Mouse (Mus musculus) liver, adult 2 months (tissue): ENCODE data around the gene Tmprss3. TPM values are rescaled to one million over a fixed set of nuclear protein-coding genes. Genes with fewer than 3 reads are reported as not detected.

Source experiments
- DNase-seq: peaks from one replicate; pipeline ENCODE4 v3.0.0-alpha.2; 2011; ENCODE audit warnings: low read depth, low spot score; ENCODE audit errors: extremely low read depth
- H3K27ac ChIP-seq: fragments of 200-500 bp; replicated peaks from 2 replicates; pipeline ENCODE4 v1.5.1; 2012; ENCODE audit warnings: low read depth, mild to moderate bottlenecking, control low read depth, inconsistent platforms, low read length; ENCODE audit not compliant: insufficient read depth
- H3K27me3 ChIP-seq: fragments of 200-500 bp; 2 replicates; pipeline ENCODE4 v1.6.1; 2012; ENCODE audit warnings: mild to moderate bottlenecking, moderate library complexity, low read length, inconsistent platforms; ENCODE audit not compliant: control insufficient read depth, insufficient read depth
- H3K36me3 ChIP-seq: fragments of 200-500 bp; 2 replicates; pipeline ENCODE4 v1.6.1; 2012; ENCODE audit warnings: low read length, inconsistent platforms; ENCODE audit not compliant: control insufficient read depth, insufficient read depth
- H3K4me1 ChIP-seq: fragments of 200-500 bp; 2 replicates; pipeline ENCODE4 v1.6.1; 2011; ENCODE audit warnings: low read length; ENCODE audit not compliant: control insufficient read depth, insufficient read depth
- H3K4me3 ChIP-seq: fragments of 200-500 bp; 2 replicates; pipeline ENCODE4 v1.5.1; 2011; ENCODE audit warnings: low read depth, mild to moderate bottlenecking, control low read depth, low read length, moderate library complexity; ENCODE audit not compliant: insufficient read depth
- H3K79me2 ChIP-seq: fragments of 200-500 bp; 2 replicates; pipeline ENCODE4 v1.6.1; 2012; ENCODE audit warnings: inconsistent platforms, mild to moderate bottlenecking, low read length, moderate library complexity; ENCODE audit not compliant: control insufficient read depth, insufficient read depth
- H3K9ac ChIP-seq: fragments of 200-500 bp; 2 replicates; pipeline ENCODE4 v1.6.1; 2012; ENCODE audit warnings: low read depth, mild to moderate bottlenecking, control low read depth, inconsistent platforms, low read length
- CTCF ChIP-seq: fragments of 200-500 bp; IDR thresholded peaks from 2 replicates; pipeline ENCODE4 v1.5.1; 2011; ENCODE audit warnings: low read depth, low read length, control low read depth
- POLR2A ChIP-seq: fragments of 200-500 bp; IDR thresholded peaks from 2 replicates; pipeline ENCODE4 v1.6.1; 2011; ENCODE audit warnings: low read length, control low read depth; ENCODE audit not compliant: insufficient read depth; ENCODE audit errors: extremely low read depth
- WGBS: fragments of 180-500 bp; shearing (Covaris S2); methylation state at CpG from one replicate; pipeline ENCODE4 v1.1.7; 2018; 5-methylcytosine and 5-hydroxymethylcytosine counted together
- polyA plus RNA-seq: library from polyadenylated mRNA; depleted of rRNA; stranded (reverse); fragments of >200 nt; gene quantifications from 2 replicates; pipeline ENCODE4 v1.2.3, GENCODE M21; 2012; rRNA removed
- total RNA-seq: library from RNA; depleted of rRNA; stranded (reverse); fragments of >200 nt; gene quantifications from 2 replicates; pipeline ENCODE4 v1.2.3, GENCODE M21; 2014; rRNA removed

Gene Tmprss3
- total and polyA plus RNA-seq, 2 experiments = not detected

- Histone ChIP-seq H3K4me1 (peaks cover 7% of the 10 kb centered on the region; the same call in 1 of the 2 replicates), H3K36me3 (no peaks in the 10 kb centered on the region), H3K27ac (no peak within 1 kb of the TSS), H3K4me3 (no peak within 1 kb of the TSS), H3K79me2 (no peaks in the 10 kb centered on the region), H3K27me3 (no peaks in the 10 kb centered on the region), H3K9ac (no peak within 1 kb of the TSS)
- TF ChIP-seq POLR2A (no peak), CTCF (no peak)
- DNase-seq = no peak
- 29% methylated on average over 2 of the region's 2 CpGs for WGBS
Measured at GRCm38 (mm10) chr17:31129452-31129851, 69.3 kb downstream of the Tmprss3 start, which contains the start of gene Tff3. Tff3 (minus strand) TSS chr17:31129646.

Other genes starting within 250 kb of the Tmprss3 start
- not detected in 2 replicates for gene Umodl1, start 244.3 kb downstream of the Tmprss3 start, total RNA-seq
- not detected in 2 replicates for gene Umodl1, start 244.3 kb downstream of the Tmprss3 start, polyA plus RNA-seq
- gene Abcg1, start 141.3 kb downstream of the Tmprss3 start, total RNA-seq = 5.0 and 6.0 TPM in 2 replicates
- 1.8 and 3.4 TPM in 2 replicates for gene Abcg1, start 141.3 kb downstream of the Tmprss3 start, polyA plus RNA-seq
- gene Tff3, start 69.3 kb downstream of the Tmprss3 start, total RNA-seq = 0.37 and 3.8 TPM in 2 replicates
- gene Tff3, start 69.3 kb downstream of the Tmprss3 start, polyA plus RNA-seq = 0.72 and 2.9 TPM in 2 replicates
- gene Tff2, start 54.7 kb downstream of the Tmprss3 start, total RNA-seq = 2.2 and 5.8 TPM in 2 replicates
- gene Tff2, start 54.7 kb downstream of the Tmprss3 start, polyA plus RNA-seq = 0.25 TPM in 1 of 2 replicates, not detected in the other
- gene Tff1, start 33.7 kb downstream of the Tmprss3 start, total RNA-seq = 0.47 TPM in 1 of 2 replicates, not detected in the other
- gene Tff1, start 33.7 kb downstream of the Tmprss3 start, polyA plus RNA-seq = 0.13 TPM in 1 of 2 replicates, not detected in the other
- 0.09 and 0.20 TPM in 2 replicates for gene Ubash3a, start 8.9 kb upstream of the Tmprss3 start, total RNA-seq
- 0.26 and 0.31 TPM in 2 replicates for gene Ubash3a, start 8.9 kb upstream of the Tmprss3 start, polyA plus RNA-seq
- gene Rsph1, start 78.4 kb upstream of the Tmprss3 start, total RNA-seq = not detected in 2 replicates
- not detected in 2 replicates for gene Rsph1, start 78.4 kb upstream of the Tmprss3 start, polyA plus RNA-seq
- 1.4 and 3.6 TPM in 2 replicates for gene Slc37a1, start 87.8 kb upstream of the Tmprss3 start, total RNA-seq
- 1.8 and 4.7 TPM in 2 replicates for gene Slc37a1, start 87.8 kb upstream of the Tmprss3 start, polyA plus RNA-seq
- gene Pde9a, start 187.2 kb upstream of the Tmprss3 start, total RNA-seq = 9.1 and 12.6 TPM in 2 replicates
- 51.1 and 66.9 TPM in 2 replicates for gene Pde9a, start 187.2 kb upstream of the Tmprss3 start, polyA plus RNA-seq